8 mouse cellular contexts compared by ENCODE assay signal in the genomic region with DNA sequence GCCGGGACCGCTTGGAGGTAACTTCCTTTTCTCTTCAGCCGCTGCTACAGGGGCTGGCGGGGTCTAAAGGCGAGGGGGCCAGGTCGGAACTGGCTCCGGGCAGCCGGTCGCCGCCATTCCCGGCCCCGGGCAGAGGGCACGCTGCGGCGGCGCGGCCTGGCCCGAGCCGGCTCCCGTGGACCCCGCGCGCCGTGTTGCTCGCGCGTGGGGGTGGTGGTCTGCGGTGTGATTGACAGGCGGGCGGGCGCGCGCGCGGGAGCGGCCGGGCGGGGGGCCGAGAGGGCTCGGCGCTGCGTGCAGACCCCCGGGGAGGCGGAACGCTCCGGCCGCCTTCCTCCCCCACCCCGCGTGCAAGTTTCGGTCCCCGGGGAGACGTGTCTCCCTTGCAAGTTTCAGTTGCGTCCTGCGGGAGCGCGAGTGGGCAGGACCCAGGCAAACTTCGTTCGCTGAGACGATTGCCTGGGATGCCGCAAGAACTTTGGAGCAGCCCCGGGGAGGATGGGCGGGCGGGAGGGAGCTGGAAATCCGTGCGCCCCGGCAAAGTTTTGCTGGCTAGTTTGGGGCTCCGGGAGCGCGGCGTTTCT. TPM values are rescaled to one million over a fixed set of nuclear protein-coding genes. Genes with fewer than 3 reads are reported as not detected.
DNase-seq lines count a peak whose midpoint lies in the region; ATAC-seq lines count a peak whose summit lies in the region.

No protein-coding gene starts in this region.

- peak overlapping the region; percentile 98 for H3K27ac ChIP-seq in intestine, embryonic 16.5 days (ENCODE audit: low read length)
- H3K27ac ChIP-seq in limb, embryonic 13.5 days: peak overlapping the region; percentile 98
- H3K27ac ChIP-seq in midbrain, embryonic 13.5 days: peak overlapping the region; percentile 98

- no peaks in the 10 kb centered on the region for H3K36me3 ChIP-seq in intestine, embryonic 16.5 days (ENCODE audit: control insufficient read depth, insufficient read depth, low read length)
- H3K36me3 ChIP-seq in limb, embryonic 13.5 days: no peaks in the 10 kb centered on the region
- no peaks in the 10 kb centered on the region for H3K36me3 ChIP-seq in midbrain, embryonic 13.5 days

- peak overlapping the region; percentile 97 for H3K9ac ChIP-seq in intestine, embryonic 16.5 days (ENCODE audit: low read depth, low read length)
- H3K9ac ChIP-seq in limb, embryonic 13.5 days: peak overlapping the region; percentile 95
- peak overlapping the region; percentile 97 for H3K9ac ChIP-seq in midbrain, embryonic 13.5 days (replicated peaks)

- peak; percentile 79 for ATAC-seq in intestine, embryonic 16.5 days
- ATAC-seq in limb, embryonic 13.5 days (ENCODE audit: low FRiP score, low read depth): peak; percentile 67
- peak; percentile 84 for ATAC-seq in midbrain, embryonic 13.5 days

- peak overlapping the region; percentile 97 for H3K4me3 ChIP-seq in intestine, embryonic 16.5 days (ENCODE audit: low read length)
- peak overlapping the region; percentile 88 for H3K4me3 ChIP-seq in limb, embryonic 13.5 days
- peak overlapping the region; percentile 88 for H3K4me3 ChIP-seq in midbrain, embryonic 13.5 days (replicated peaks)

- H3K9me3 ChIP-seq in intestine, embryonic 16.5 days (ENCODE audit: control insufficient read depth, low read length): no peaks in the 10 kb centered on the region
- H3K9me3 ChIP-seq in limb, embryonic 13.5 days: no peaks in the 10 kb centered on the region
- H3K9me3 ChIP-seq in midbrain, embryonic 13.5 days: no peaks in the 10 kb centered on the region

- H3K4me2 ChIP-seq in intestine, embryonic 16.5 days (ENCODE audit: low read depth, low read length): peak overlapping the region; percentile 75
- H3K4me2 ChIP-seq in limb, embryonic 13.5 days (replicated peaks): peak overlapping the region; percentile 65
- peak overlapping the region; percentile 68 for H3K4me2 ChIP-seq in midbrain, embryonic 13.5 days (replicated peaks)

- H3K27me3 ChIP-seq in intestine, embryonic 16.5 days (replicated peaks; ENCODE audit: control insufficient read depth, insufficient read depth, low read length): no peaks in the 10 kb centered on the region
- no peaks in the 10 kb centered on the region for H3K27me3 ChIP-seq in limb, embryonic 13.5 days
- 0 out of 2 replicates have a peak, but pooled peaks cover 3% of the 10 kb centered on the region for H3K27me3 ChIP-seq in midbrain, embryonic 13.5 days

- WGBS in intestine, embryonic 16.5 days: under 1% methylated on average over 56 of the region's 70 CpGs
- under 1% methylated on average over 58 of the region's 70 CpGs for WGBS in limb, embryonic 13.5 days
- under 1% methylated on average over 63 of the region's 70 CpGs for WGBS in midbrain, embryonic 13.5 days

- peaks cover 14% of the 10 kb centered on the region for H3K4me1 ChIP-seq in intestine, embryonic 16.5 days (ENCODE audit: control insufficient read depth, insufficient read depth, low read length)
- H3K4me1 ChIP-seq in limb, embryonic 13.5 days: peaks cover 23% of the 10 kb centered on the region
- peaks cover 30% of the 10 kb centered on the region for H3K4me1 ChIP-seq in midbrain, embryonic 13.5 days (replicated peaks)

- peak; percentile 26 to 36 for DNase-seq in left cerebral cortex, adult 18-20 months (ENCODE audit: low spot score in 2 of 2)
- no peak for DNase-seq in left cerebral cortex, adult 11 months (ENCODE audit: low spot score)
- peak; percentile 55 for DNase-seq in embryo, embryonic 10.5 days (ENCODE audit: low spot score)
- DNase-seq in gastrocnemius, postnatal 4 days (ENCODE audit: low spot score in 2 of 2): peak; percentile 28 to 62
- peak; percentile 52 for DNase-seq in spleen, adult 12 weeks (ENCODE audit: low spot score)

RNA-seq across cellular contexts. Expression of a gene that starts 0.6 kb away (rescaled TPM):
- 10 to 100 TPM; 18.8 to 20.1 TPM for total RNA-seq in left cerebral cortex, adult 18-20 months (2021)
- 10 to 100 TPM; 11.6 to 14.8 TPM for total RNA-seq in gastrocnemius, postnatal 4 days (2021)
- polyA plus RNA-seq in intestine, embryonic 16.5 days (2015; fragmentation: Nextera tagmentation; extraction: Ambion mirVana): 7.8 and 8.4 TPM in 2 replicates
- polyA plus RNA-seq in limb, embryonic 13.5 days (2015; fragmentation: Nextera tagmentation; extraction: Ambion mirVana): 7.4 and 8.6 TPM in 2 replicates
- 8.5 and 8.6 TPM in 2 replicates for polyA plus RNA-seq in midbrain, embryonic 13.5 days (2015; fragmentation: Nextera tagmentation; extraction: Ambion mirVana)
